Mouse (Mus musculus): ENCODE measurements around the gene Tex48. TPM values are rescaled to one million over a fixed set of nuclear protein-coding genes. Genes with fewer than 3 reads are reported as not detected.
A peak's percentile ranks its signal among the peaks of the same experiment; 100 is the strongest.

Gene Tex48
- total RNA-seq (2012; rRNA removed) (not detected in 2 replicates), polyA plus RNA-seq (2012; ENCODE audit: insufficient read depth in 1 of 2, insufficient read length in 2 of 2, low read depth in 1 of 2, low replicate concordance in 2 of 2, missing spikeins in 1 of 2) (not detected)

DNA sequence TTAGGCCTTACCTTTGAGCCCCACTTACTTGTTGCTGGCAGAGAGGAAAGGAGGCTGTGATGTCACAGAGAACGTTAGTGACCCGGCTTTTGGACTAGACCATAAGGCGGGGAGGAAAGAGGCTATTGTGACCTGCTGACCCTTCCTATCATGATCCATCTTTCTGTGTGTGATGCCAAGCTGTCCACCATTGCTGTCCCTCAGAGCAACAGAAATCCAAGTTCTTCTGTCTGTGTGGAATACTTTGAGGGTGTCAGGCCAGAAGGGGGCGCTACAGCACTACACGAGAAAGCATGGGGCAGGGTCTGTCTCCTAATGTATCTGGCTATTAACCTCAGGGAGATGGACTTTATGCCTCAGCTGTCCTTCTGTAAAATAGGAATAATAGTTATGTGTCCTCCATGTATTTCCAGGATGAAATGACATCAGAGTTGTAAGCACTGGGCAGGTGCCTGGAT lies at the start of gene Tex48:
TSS of gene Tex48 (minus strand) at position 51 of the 458 bp plus-strand sequence.
- H3K27ac ChIP-seq (ENCODE audit: control insufficient read depth, low read depth, low read length) = no peak within 1 kb of the TSS
- DNase-seq (ENCODE audit: low read depth, low spot score) = no peak
- H3K4me3 ChIP-seq (ENCODE audit: control insufficient read depth in 1 of 2, insufficient read depth in 1 of 2, low read depth in 2 of 2, low read length in 2 of 2) = no peak within 1 kb of the TSS
- H3K27me3 ChIP-seq (ENCODE audit: control insufficient read depth in 1 of 2, insufficient read depth in 2 of 2, low read length in 2 of 2) = no peaks in the 10 kb centered on the region
- no peaks in the 10 kb centered on the region for H3K9me3 ChIP-seq (replicated peaks; ENCODE audit: insufficient read depth, low read length)
- H3K9ac ChIP-seq (ENCODE audit: control insufficient read depth, low read depth, low read length, poor library complexity, severe bottlenecking) = no peak within 1 kb of the TSS
- no peaks in the 10 kb centered on the region for H3K4me1 ChIP-seq (ENCODE audit: control insufficient read depth in 1 of 2, insufficient read depth in 2 of 2, low read length in 2 of 2)
- no peaks in the 10 kb centered on the region for H3K79me2 ChIP-seq (ENCODE audit: control insufficient read depth, insufficient read depth, low read length, poor library complexity)
- peaks cover 0 to 2% of the 10 kb centered on the region in 2 experiments; a peak in 2 of 4 replicates for H3K36me3 ChIP-seq (ENCODE audit: control insufficient read depth in 1 of 2, insufficient read depth in 2 of 2, low read length in 2 of 2)
- TF ChIP-seq ZC3H11A (IDR thresholded peaks at IDR 0.05; ENCODE audit: low read depth, low read length) (no peak), RAD21 (IDR thresholded peaks at IDR 0.05; ENCODE audit: low read depth, low read length) (peak; percentile 7; the same call in 1 of the 2 replicates), CTCF (IDR thresholded peaks at IDR 0.05 in 2 of 3, conservative IDR thresholded peaks at IDR 0.05 in 1 of 3; ENCODE audit: control insufficient read depth in 1 of 3, insufficient read depth in 1 of 3, low read depth in 2 of 3, low read length in 3 of 3, poor library complexity in 1 of 3, severe bottlenecking in 1 of 3) (peak; percentile 14 to 51 (median 16); a peak in 4 of 6 replicates), CHD2 (IDR thresholded peaks at IDR 0.05; ENCODE audit: low read length) (no peak), SMC3 (IDR thresholded peaks at IDR 0.05; ENCODE audit: low read depth, low read length) (peak; percentile 19; the same call in 1 of the 2 replicates)

DNA sequence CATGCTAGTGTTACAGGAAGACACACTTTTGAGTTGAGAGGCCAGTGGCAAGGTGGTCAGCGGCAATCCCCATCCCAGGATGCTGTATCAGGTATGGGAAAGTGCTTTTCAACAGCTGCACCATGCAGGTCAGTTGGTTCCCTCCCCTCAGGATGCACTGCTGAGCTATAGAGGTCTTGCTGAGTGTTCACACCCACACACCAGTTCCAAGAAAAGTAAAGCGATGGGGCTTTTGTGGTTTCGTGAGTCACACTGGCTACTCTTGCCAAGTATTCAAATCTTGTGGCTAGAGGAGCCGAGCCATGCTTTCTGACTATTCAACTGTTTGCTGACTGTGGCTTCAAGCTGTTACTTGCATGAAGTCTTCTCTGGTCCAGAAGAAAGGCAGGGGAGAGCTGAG lies 46.0 kb upstream of the Tex48 start:
- Histone ChIP-seq H3K4me3 (ENCODE audit: control insufficient read depth in 1 of 2, insufficient read depth in 1 of 2, low read depth in 2 of 2, low read length in 2 of 2) (no peak overlapping the region), H3K27ac (ENCODE audit: control insufficient read depth, low read depth, low read length) (no peak overlapping the region), H3K36me3 (ENCODE audit: control insufficient read depth in 1 of 2, insufficient read depth in 2 of 2, low read length in 2 of 2) (peaks cover 0 to 13% of the 10 kb centered on the region in 2 experiments; a peak in 2 of 4 replicates), H3K27me3 (ENCODE audit: control insufficient read depth in 1 of 2, insufficient read depth in 2 of 2, low read length in 2 of 2) (no peaks in the 10 kb centered on the region), H3K9ac (ENCODE audit: control insufficient read depth, low read depth, low read length, poor library complexity, severe bottlenecking) (no peak overlapping the region), H3K79me2 (ENCODE audit: control insufficient read depth, insufficient read depth, low read length, poor library complexity) (no peaks in the 10 kb centered on the region), H3K4me1 (ENCODE audit: control insufficient read depth in 1 of 2, insufficient read depth in 2 of 2, low read length in 2 of 2) (peaks cover 0 to 16% of the 10 kb centered on the region in 2 experiments; a peak in 1 of 4 replicates), H3K9me3 (replicated peaks; ENCODE audit: insufficient read depth, low read length) (no peaks in the 10 kb centered on the region)
- DNase-seq (ENCODE audit: low read depth, low spot score) = peak; percentile 70
- TF ChIP-seq MAZ (IDR thresholded peaks at IDR 0.05; ENCODE audit: low read depth, low read length) (no peak), EP300 (IDR thresholded peaks at IDR 0.05; ENCODE audit: low read depth in 1 of 2, low read length in 2 of 2) (peak in 1 of 2 experiments; percentile 30; a peak in 1 of 4 replicates), MAX (IDR thresholded peaks at IDR 0.05; ENCODE audit: low read length) (no peak), SMC3 (IDR thresholded peaks at IDR 0.05; ENCODE audit: low read depth, low read length) (no peak), ETS1 (IDR thresholded peaks at IDR 0.05; ENCODE audit: low read depth, low read length) (0 out of 2 replicates have a peak, but pooled peaks have one; percentile 13), SIN3A (IDR thresholded peaks at IDR 0.05; ENCODE audit: low read length) (no peak), ZC3H11A (IDR thresholded peaks at IDR 0.05; ENCODE audit: low read depth, low read length) (no peak), JUND (IDR thresholded peaks at IDR 0.05; ENCODE audit: low read depth, low read length) (peak; percentile 51; the same call in 1 of the 2 replicates)

- TF ChIP-seq SMC3 (IDR thresholded peaks at IDR 0.05; ENCODE audit: low read depth, low read length) (no peak), USF2 (IDR thresholded peaks at IDR 0.05; ENCODE audit: borderline replicate concordance in 1 of 2, insufficient read depth in 1 of 2, low read depth in 1 of 2, low read length in 2 of 2) (no peak), POLR2A (IDR thresholded peaks at IDR 0.05; ENCODE audit: control insufficient read depth in 1 of 2, insufficient read depth in 1 of 2, low read depth in 1 of 2, low read length in 2 of 2, poor library complexity in 1 of 2) (no peak), MAZ (IDR thresholded peaks at IDR 0.05; ENCODE audit: low read depth, low read length) (no peak)
- no peaks in the 10 kb centered on the region for H3K9me3 ChIP-seq (replicated peaks; ENCODE audit: insufficient read depth, low read length)
- H3K27me3 ChIP-seq (ENCODE audit: control insufficient read depth in 1 of 2, insufficient read depth in 2 of 2, low read length in 2 of 2) = no peaks in the 10 kb centered on the region
- H3K4me1 ChIP-seq (ENCODE audit: control insufficient read depth in 1 of 2, insufficient read depth in 2 of 2, low read length in 2 of 2) = peaks cover 0 to 16% of the 10 kb centered on the region in 2 experiments; a peak in 1 of 4 replicates
- peaks cover 0 to 13% of the 10 kb centered on the region in 2 experiments; a peak in 2 of 4 replicates for H3K36me3 ChIP-seq (ENCODE audit: control insufficient read depth in 1 of 2, insufficient read depth in 2 of 2, low read length in 2 of 2)
- no peak overlapping the region for H3K4me3 ChIP-seq (ENCODE audit: control insufficient read depth in 1 of 2, insufficient read depth in 1 of 2, low read depth in 2 of 2, low read length in 2 of 2)
- H3K27ac ChIP-seq (ENCODE audit: control insufficient read depth, low read depth, low read length) = no peak overlapping the region
- no peak overlapping the region for H3K9ac ChIP-seq (ENCODE audit: control insufficient read depth, low read depth, low read length, poor library complexity, severe bottlenecking)
- DNase-seq (ENCODE audit: low read depth, low spot score) = no peak
- H3K79me2 ChIP-seq (ENCODE audit: control insufficient read depth, insufficient read depth, low read length, poor library complexity) = no peaks in the 10 kb centered on the region
Observed at GRCm38 (mm10) chr4:63665738-63666137, 43.5 kb upstream of the Tex48 start.

All from MEL (cell line).